Mouse (Mus musculus) liver, embryonic 15.5 days (tissue): ENCODE measurements at regions not wholly inside any gene's neighbourhood (a gene's known extent, or its start where the extent isn't known, plus 50 kb on each side); places are given as distances from the start of the nearest gene placed in this dataset.

Experiments
- ATAC-seq: fragments of 200-750 bp; cut with Nextera tagmentation; 2 replicates; pipeline ENCODE4 v1.8.0; 2017; ENCODE audit warnings: moderate number of reproducible peaks, mild to moderate bottlenecking, moderate library complexity; ENCODE audit not compliant: insufficient read depth
- H3K27ac ChIP-seq: fragments of 300-500 bp; sonication (generic); replicated peaks from 2 replicates; pipeline ENCODE4 v1.5.1; 2015; ENCODE audit warnings: mild to moderate bottlenecking, inconsistent platforms
- H3K27me3 ChIP-seq: fragments of 300-500 bp; sonication (generic); 2 replicates; pipeline ENCODE4 v1.6.1; 2015; ENCODE audit warnings: mild to moderate bottlenecking, inconsistent platforms
- H3K36me3 ChIP-seq: fragments of 300-500 bp; sonication (generic); replicated peaks from 2 replicates; pipeline ENCODE4 v1.6.1; 2015; ENCODE audit warnings: moderate library complexity, mild to moderate bottlenecking, inconsistent platforms
- H3K4me1 ChIP-seq: fragments of 300-500 bp; sonication (generic); replicated peaks from 2 replicates; pipeline ENCODE4 v1.6.1; 2015; ENCODE audit warnings: inconsistent platforms
- H3K4me2 ChIP-seq: fragments of 300-500 bp; sonication (generic); 2 replicates; pipeline ENCODE4 v1.6.1; 2015; ENCODE audit warnings: moderate library complexity, mild to moderate bottlenecking, inconsistent platforms
- H3K4me3 ChIP-seq: fragments of 300-500 bp; sonication (generic); replicated peaks from 2 replicates; pipeline ENCODE4 v1.5.1; 2015; ENCODE audit warnings: mild to moderate bottlenecking, inconsistent platforms
- H3K9ac ChIP-seq: fragments of 300-500 bp; sonication (generic); 2 replicates; pipeline ENCODE4 v1.6.1; 2015; ENCODE audit warnings: moderate library complexity, mild to moderate bottlenecking, inconsistent platforms
- H3K9me3 ChIP-seq: fragments of 300-500 bp; sonication (generic); replicated peaks from 2 replicates; pipeline ENCODE4 v1.6.1; 2016; ENCODE audit warnings: inconsistent platforms
- WGBS: fragments of 180-500 bp; shearing (Covaris S2); methylation state at CpG from one replicate; pipeline ENCODE4 v1.1.7; 2015; ENCODE audit warnings: mixed read lengths; ENCODE audit not compliant: insufficient replicate concordance; 5-methylcytosine and 5-hydroxymethylcytosine counted together

DNA sequence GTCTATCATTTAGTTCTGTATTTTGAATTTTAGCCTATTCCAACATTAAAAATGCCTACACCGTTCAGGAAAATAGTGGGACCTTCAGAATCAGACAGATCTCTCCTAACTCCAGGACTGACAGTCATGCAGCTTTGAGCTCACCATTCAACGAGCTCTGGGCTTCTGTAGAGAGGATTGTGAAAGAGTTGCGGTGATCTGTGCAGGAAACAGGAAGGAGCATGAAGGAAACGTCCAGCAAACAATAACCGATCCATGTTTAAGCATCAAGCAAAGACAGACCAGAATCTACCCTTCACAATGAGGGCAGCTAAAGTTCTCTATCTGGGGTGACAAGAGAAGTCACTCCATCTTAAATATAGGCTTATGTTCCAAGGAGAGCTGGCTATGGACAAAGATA lies 76.0 kb upstream of the Ednrb start:
- Histone ChIP-seq H3K27ac (no peak overlapping the region), H3K36me3 (no peaks in the 10 kb centered on the region), H3K4me3 (no peak overlapping the region), H3K4me1 (no peaks in the 10 kb centered on the region), H3K27me3 (no peaks in the 10 kb centered on the region), H3K4me2 (no peak overlapping the region), H3K9me3 (no peaks in the 10 kb centered on the region), H3K9ac (no peak overlapping the region)
- ATAC-seq: no peak; the same call in 1 of the 2 replicates
- WGBS: 13% methylated on average over 5 of the region's 5 CpGs

DNA sequence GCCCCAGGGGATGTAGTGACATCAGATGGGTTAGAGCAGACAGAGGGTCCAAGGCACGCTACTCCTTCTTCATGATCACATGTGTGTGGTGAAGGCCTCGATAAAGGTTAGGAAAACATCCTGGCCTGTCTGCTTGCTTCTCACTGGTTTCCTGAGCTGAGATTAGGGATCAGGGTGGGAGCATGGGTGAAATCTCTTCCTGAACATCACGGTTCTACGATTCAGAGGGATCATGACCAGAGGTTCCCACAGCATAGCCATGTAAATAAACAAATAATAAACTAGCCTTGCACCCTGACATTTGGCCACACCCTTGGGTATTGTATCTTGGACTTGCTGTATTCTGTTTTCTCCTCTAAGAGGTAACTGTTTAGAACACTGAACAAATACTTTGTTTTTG lies 75.2 kb upstream of the Ednrb start:
- no peak overlapping the region for H3K4me3 ChIP-seq
- 18% methylated on average over 4 of the region's 4 CpGs for WGBS
- no peak for ATAC-seq

DNA sequence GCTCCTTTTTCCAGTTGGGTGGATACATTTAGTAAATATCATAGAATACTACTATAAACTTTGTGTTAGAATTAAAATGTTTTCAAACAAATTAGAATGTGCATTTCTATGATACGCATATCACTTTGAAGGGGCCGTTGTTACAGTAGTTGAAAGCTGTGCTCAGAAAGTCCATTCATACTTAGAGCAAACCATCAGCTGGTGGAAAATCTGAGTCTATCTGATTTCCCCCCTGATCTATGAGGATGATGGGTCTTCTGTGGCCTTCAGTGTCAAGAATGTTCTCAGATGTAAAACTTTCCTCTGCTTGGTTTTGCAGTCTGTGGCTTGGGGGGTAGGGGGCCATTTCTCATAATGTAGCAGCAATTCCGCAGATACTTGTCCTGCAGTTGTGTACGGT lies 69.3 kb upstream of the Ednrb start:
- ATAC-seq: no peak
- H3K27me3 ChIP-seq: no peaks in the 10 kb centered on the region
- no peak overlapping the region for H3K27ac ChIP-seq
- no peaks in the 10 kb centered on the region for H3K4me1 ChIP-seq
- H3K4me2 ChIP-seq: no peak overlapping the region
- WGBS: 75% methylated on average over 4 of the region's 4 CpGs
- H3K9me3 ChIP-seq: no peaks in the 10 kb centered on the region
- no peak overlapping the region for H3K4me3 ChIP-seq
- no peak overlapping the region for H3K9ac ChIP-seq
- H3K36me3 ChIP-seq: no peaks in the 10 kb centered on the region

More for the DNA sequence above, 75.2 kb upstream of the Ednrb start:
- H3K4me1 ChIP-seq: no peaks in the 10 kb centered on the region
- H3K9ac ChIP-seq: no peak overlapping the region
- H3K27ac ChIP-seq: no peak overlapping the region
- H3K4me2 ChIP-seq: no peak overlapping the region
- H3K9me3 ChIP-seq: no peaks in the 10 kb centered on the region
- H3K36me3 ChIP-seq: no peaks in the 10 kb centered on the region
- no peaks in the 10 kb centered on the region for H3K27me3 ChIP-seq

- no peak for ATAC-seq
- Histone ChIP-seq H3K9ac (no peak overlapping the region), H3K27ac (no peak overlapping the region), H3K4me3 (no peak overlapping the region), H3K9me3 (no peaks in the 10 kb centered on the region), H3K36me3 (no peaks in the 10 kb centered on the region), H3K4me2 (no peak overlapping the region), H3K4me1 (no peaks in the 10 kb centered on the region), H3K27me3 (no peaks in the 10 kb centered on the region)
- 62% methylated on average over 4 of the region's 4 CpGs for WGBS
Measured at GRCm38 (mm10) chr14:103911707-103912106, 67.5 kb upstream of the Ednrb start.

GRCm38 (mm10) chr14:103911280-103911679 lies 67.1 kb upstream of the Ednrb start:
- WGBS: 74% methylated on average over 1 of the region's 1 CpGs
- Histone ChIP-seq H3K4me2 (no peak overlapping the region), H3K4me3 (no peak overlapping the region), H3K9me3 (no peaks in the 10 kb centered on the region), H3K9ac (no peak overlapping the region), H3K36me3 (no peaks in the 10 kb centered on the region), H3K27ac (no peak overlapping the region), H3K27me3 (no peaks in the 10 kb centered on the region), H3K4me1 (no peaks in the 10 kb centered on the region)
- no peak for ATAC-seq

- Histone ChIP-seq H3K27ac (no peak overlapping the region), H3K4me3 (no peak overlapping the region), H3K9me3 (no peaks in the 10 kb centered on the region), H3K36me3 (no peaks in the 10 kb centered on the region), H3K4me1 (no peaks in the 10 kb centered on the region), H3K27me3 (no peaks in the 10 kb centered on the region), H3K4me2 (no peak overlapping the region), H3K9ac (no peak overlapping the region)
- 28% methylated on average over 2 of the region's 2 CpGs for WGBS
- ATAC-seq: no peak
Measured at GRCm38 (mm10) chr14:103906417-103907070, 62.3 kb upstream of the Ednrb start.

- Histone ChIP-seq H3K27ac (no peak overlapping the region), H3K4me1 (peaks cover 4% of the 10 kb centered on the region; the same call in 1 of the 2 replicates), H3K9me3 (no peaks in the 10 kb centered on the region), H3K36me3 (no peaks in the 10 kb centered on the region), H3K4me2 (no peak overlapping the region), H3K9ac (no peak overlapping the region), H3K27me3 (no peaks in the 10 kb centered on the region), H3K4me3 (no peak overlapping the region)
- no peak for ATAC-seq
- WGBS: 52% methylated on average over 2 of the region's 2 CpGs
Measured at GRCm38 (mm10) chr14:103900817-103901216, 56.6 kb upstream of the Ednrb start.

GRCm38 (mm10) chr14:103899111-103899814 lies 55.1 kb upstream of the Ednrb start:
- Histone ChIP-seq H3K27me3 (no peaks in the 10 kb centered on the region), H3K9me3 (no peaks in the 10 kb centered on the region), H3K4me3 (no peak overlapping the region), H3K9ac (no peak overlapping the region), H3K27ac (no peak overlapping the region), H3K36me3 (no peaks in the 10 kb centered on the region), H3K4me1 (peaks cover 4% of the 10 kb centered on the region; the same call in 1 of the 2 replicates), H3K4me2 (peak overlapping the region; percentile 27; the same call in 1 of the 2 replicates)
- no peak for ATAC-seq
- WGBS: 28% methylated on average over 22 of the region's 22 CpGs

- Histone ChIP-seq H3K27me3 (no peaks in the 10 kb centered on the region), H3K9me3 (no peaks in the 10 kb centered on the region), H3K4me3 (no peak overlapping the region), H3K36me3 (no peaks in the 10 kb centered on the region), H3K9ac (no peak overlapping the region), H3K4me2 (0 out of 2 replicates have a peak overlapping the region, but pooled peaks have one; percentile 27), H3K4me1 (peaks cover 4% of the 10 kb centered on the region; the same call in 1 of the 2 replicates), H3K27ac (no peak overlapping the region)
- ATAC-seq: no peak
- WGBS: 12% methylated on average over 9 of the region's 9 CpGs
Measured at GRCm38 (mm10) chr14:103898689-103899088, 54.5 kb upstream of the Ednrb start.

DNA sequence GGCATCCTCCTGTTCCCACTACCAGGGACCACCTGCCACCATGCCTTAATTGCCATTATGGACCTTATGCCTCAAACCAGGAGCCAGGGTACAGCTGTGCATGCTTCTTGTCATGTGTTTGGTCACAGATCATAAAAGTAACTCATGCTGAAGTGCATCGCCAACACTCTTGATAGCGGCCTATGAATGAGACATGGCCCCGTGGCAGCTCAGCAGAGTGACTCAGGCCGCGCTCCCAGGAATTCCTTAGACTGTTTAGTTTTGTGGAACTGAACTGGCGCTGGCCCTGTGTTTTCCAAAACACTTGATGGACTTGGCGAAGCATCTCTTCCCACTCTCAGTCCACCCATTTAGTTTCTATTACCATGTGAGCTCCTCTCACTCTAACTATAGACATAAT lies 51.1 kb upstream of the Ednrb start:
- H3K4me3 ChIP-seq: no peak overlapping the region
- peaks cover 4% of the 10 kb centered on the region; the same call in 1 of the 2 replicates for H3K4me1 ChIP-seq
- no peak overlapping the region for H3K4me2 ChIP-seq
- H3K27me3 ChIP-seq: no peaks in the 10 kb centered on the region
- no peak for ATAC-seq
- H3K36me3 ChIP-seq: no peaks in the 10 kb centered on the region
- no peak overlapping the region for H3K9ac ChIP-seq
- WGBS: 78% methylated on average over 7 of the region's 7 CpGs
- H3K27ac ChIP-seq: no peak overlapping the region
- H3K9me3 ChIP-seq: no peaks in the 10 kb centered on the region
